Mouse (Mus musculus): ENCODE data around the gene Cct5.

GRCm38 (mm10) chr15:31592531-31592930, 9.1 kb downstream of the Cct5 start:
- no peak for TF ChIP-seq CHD2 (IDR thresholded peaks at IDR 0.05; ENCODE audit: low read depth, low read length)
- no peak for TF ChIP-seq ZC3H11A (IDR thresholded peaks at IDR 0.05; ENCODE audit: borderline replicate concordance, low read depth, low read length)
- no peak for TF ChIP-seq ZNF384 (IDR thresholded peaks at IDR 0.05; ENCODE audit: low read depth, low read length)
- no peak for TF ChIP-seq MAFK (IDR thresholded peaks at IDR 0.05; ENCODE audit: insufficient read depth, low read depth, low read length)
- no peak for TF ChIP-seq HCFC1 (IDR thresholded peaks at IDR 0.05; ENCODE audit: borderline replicate concordance, insufficient read depth, low read length)

Data from ES-E14 (cell line).